Mouse (Mus musculus) MEL (cell line): Measurements from ENCODE around the gene Wdr34. TPM values are rescaled to one million over a fixed set of nuclear protein-coding genes. Genes with fewer than 3 reads are reported as not detected.

Experiments
- DNase-seq: peaks from one replicate; pipeline ENCODE4 v3.0.0; 2011; ENCODE audit warnings: low read depth, low spot score
- H3K27ac ChIP-seq: 2 replicates; pipeline ENCODE4 v1.5.1; 2012; ENCODE audit warnings: low read depth, mild to moderate bottlenecking, control low read depth, low read length, moderate library complexity; ENCODE audit not compliant: control insufficient read depth
- H3K27me3 ChIP-seq, 2 experiments: fragments of 150-350 bp in 1 of 2; sonication (generic) in 1 of 2; 2 replicates each; pipeline ENCODE4 v1.6.1; 2012; ENCODE audit warnings: low read length in 2 of 2, mild to moderate bottlenecking in 2 of 2, improper control_type of control experiment in 1 of 2, moderate library complexity in 1 of 2; ENCODE audit not compliant: insufficient read depth in 2 of 2, control insufficient read depth in 1 of 2
- H3K36me3 ChIP-seq, 2 experiments: 2 replicates each; pipeline ENCODE4 v1.6.1; 2012 to 2014; ENCODE audit warnings: low read length in 2 of 2, improper control_type of control experiment in 1 of 2, inconsistent platforms in 1 of 2, mild to moderate bottlenecking in 1 of 2; ENCODE audit not compliant: insufficient read depth in 2 of 2, control insufficient read depth in 1 of 2
- H3K4me1 ChIP-seq, 2 experiments: fragments of 150-350 bp in 1 of 2; sonication (generic) in 1 of 2; 2 replicates each; pipeline ENCODE4 v1.6.1; 2012; ENCODE audit warnings: low read length in 2 of 2, improper control_type of control experiment in 1 of 2, mild to moderate bottlenecking in 1 of 2; ENCODE audit not compliant: insufficient read depth in 2 of 2, control insufficient read depth in 1 of 2
- H3K4me3 ChIP-seq, 2 experiments: fragments of 150-350 bp in 1 of 2; sonication (generic) in 1 of 2; 2 replicates each; pipeline ENCODE4 v1.5.1; 2012; ENCODE audit warnings: low read depth in 2 of 2, low read length in 2 of 2, mild to moderate bottlenecking in 2 of 2, moderate library complexity in 2 of 2, control low read depth in 1 of 2, improper control_type of control experiment in 1 of 2; ENCODE audit not compliant: control insufficient read depth in 1 of 2, insufficient read depth in 1 of 2
- H3K79me2 ChIP-seq: 2 replicates; pipeline ENCODE4 v1.6.1; 2012; ENCODE audit warnings: mild to moderate bottlenecking, low read length, moderate library complexity; ENCODE audit not compliant: control insufficient read depth, poor library complexity, insufficient read depth
- H3K9ac ChIP-seq: 2 replicates; pipeline ENCODE4 v1.6.1; 2012; ENCODE audit warnings: low read depth, mild to moderate bottlenecking, control low read depth, low read length, moderate library complexity; ENCODE audit not compliant: control insufficient read depth, poor library complexity, severe bottlenecking
- H3K9me3 ChIP-seq: fragments of 150-350 bp; sonication (generic); replicated peaks from 2 replicates; pipeline ENCODE4 v1.6.1; 2012; ENCODE audit warnings: mild to moderate bottlenecking, low read length, improper control_type of control experiment, moderate library complexity; ENCODE audit not compliant: insufficient read depth
- CHD2 ChIP-seq: IDR thresholded peaks from 2 replicates; pipeline ENCODE4 v1.6.1; 2011; ENCODE audit warnings: low read length, improper control_type of control experiment
- E2F4 ChIP-seq: IDR thresholded peaks from 2 replicates; pipeline ENCODE4 v1.6.1; 2011; ENCODE audit warnings: low read depth, low read length, improper control_type of control experiment, borderline replicate concordance
- JUND ChIP-seq: IDR thresholded peaks from 2 replicates; pipeline ENCODE4 v1.6.1; 2011; ENCODE audit warnings: low read depth, mild to moderate bottlenecking, improper control_type of control experiment, low read length
- MAX ChIP-seq: IDR thresholded peaks from 2 replicates; pipeline ENCODE4 v1.6.1; 2011; ENCODE audit warnings: low read length, improper control_type of control experiment
- MXI1 ChIP-seq: IDR thresholded peaks from 2 replicates; pipeline ENCODE4 v1.6.1; 2011; ENCODE audit warnings: mild to moderate bottlenecking, low read depth, low read length, improper control_type of control experiment
- MYC ChIP-seq: IDR thresholded peaks from 2 replicates; pipeline ENCODE4 v1.6.1; 2011; ENCODE audit warnings: low read depth, mild to moderate bottlenecking, low read length, improper control_type of control experiment, moderate library complexity
- NELFE ChIP-seq: IDR thresholded peaks from 2 replicates; pipeline ENCODE4 v1.6.1; 2011; ENCODE audit warnings: low read depth, low read length, improper control_type of control experiment
- RAD21 ChIP-seq: IDR thresholded peaks from 2 replicates; pipeline ENCODE4 v1.6.1; 2011; ENCODE audit warnings: mild to moderate bottlenecking, low read depth, low read length, improper control_type of control experiment
- USF1 ChIP-seq: IDR thresholded peaks from 2 replicates; pipeline ENCODE4 v1.6.1; 2014; ENCODE audit warnings: low read depth, mild to moderate bottlenecking, inconsistent platforms, low read length, improper control_type of control experiment, moderate library complexity
- ZKSCAN1 ChIP-seq: IDR thresholded peaks from 2 replicates; pipeline ENCODE4 v1.6.1; 2012; ENCODE audit warnings: low read depth, mild to moderate bottlenecking, inconsistent platforms, low read length, improper control_type of control experiment, moderate library complexity
- polyA plus RNA-seq, 2 experiments: library from polyadenylated mRNA; stranded (reverse) in 1 of 2; unstranded in 1 of 2; fragments of >175 nt in 1 of 2; fragments of >200 nt in 1 of 2; gene quantifications; 2 replicates each; pipeline versions ENCODE4 v1.2.1 to v1.2.4; 2012; ENCODE audit warnings: low replicate concordance in 2 of 2, low read depth in 1 of 2; ENCODE audit not compliant: insufficient read length in 2 of 2, insufficient read depth in 1 of 2, missing spikeins in 1 of 2
- total RNA-seq: library from RNA; depleted of rRNA; stranded (reverse); fragments of 300-350 nt; gene quantifications from 2 replicates; pipeline ENCODE4 v1.2.3, GENCODE M21; 2012; rRNA removed

The Wdr34 gene
- total and polyA plus RNA-seq, 3 experiments: 49.3 to 78.3 TPM; not detected in 1

DNA sequence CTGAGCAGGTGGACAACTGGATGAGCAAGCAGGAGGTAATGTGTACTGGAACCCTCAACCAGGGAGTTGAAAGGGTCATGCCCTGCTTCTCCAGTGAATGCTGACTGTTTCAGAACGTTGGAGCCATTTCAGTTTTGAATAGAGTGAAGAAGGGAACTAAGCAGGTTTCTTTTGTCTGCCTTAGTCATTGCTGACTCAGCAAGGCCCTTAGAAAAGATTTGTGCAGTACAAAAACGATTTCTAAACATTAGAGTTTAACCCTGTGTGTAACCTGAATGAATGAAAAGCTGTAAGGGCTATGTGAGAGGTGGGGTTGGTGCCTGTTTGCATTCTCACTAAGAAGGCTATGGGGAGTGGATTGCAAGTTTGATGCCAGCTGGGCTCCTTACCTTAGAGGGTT, 56.7 kb downstream of the Wdr34 start:
- H3K9ac ChIP-seq: no peak overlapping the region
- H3K9me3 ChIP-seq: no peaks in the 10 kb centered on the region
- DNase-seq: no peak
- no peaks in the 10 kb centered on the region for H3K79me2 ChIP-seq
- no peak overlapping the region for H3K27ac ChIP-seq
- H3K4me3 ChIP-seq: no peak overlapping the region
- H3K27me3 ChIP-seq: no peaks in the 10 kb centered on the region
- no peaks in the 10 kb centered on the region; a peak in 2 of 4 replicates for H3K36me3 ChIP-seq
- TF ChIP-seq MXI1: no peak
- TF ChIP-seq ZKSCAN1: no peak
- TF ChIP-seq MAX: no peak
- no peak for TF ChIP-seq USF1
- TF ChIP-seq MYC: no peak
- no peak for TF ChIP-seq CHD2
- no peak for TF ChIP-seq E2F4
- no peak for TF ChIP-seq NELFE
- no peak for TF ChIP-seq JUND
- no peak for TF ChIP-seq RAD21
- no peaks in the 10 kb centered on the region for H3K4me1 ChIP-seq

Other genes with a start within 250 kb of the Wdr34 start
- 7.9 and 10.9 TPM in 2 replicates for gene Slc27a4, start 246.2 kb downstream of the Wdr34 start, total RNA-seq
- 10 to 100 TPM in 1 of 2 experiments, not detected in 1; 14.9 TPM for gene Slc27a4, start 246.2 kb downstream of the Wdr34 start, polyA plus RNA-seq
- gene Urm1, start 228.8 kb downstream of the Wdr34 start, total RNA-seq: 76.2 and 90.5 TPM in 2 replicates
- 100 to 1,000 TPM in 1 of 2 experiments, not detected in 1; 131 TPM for gene Urm1, start 228.8 kb downstream of the Wdr34 start, polyA plus RNA-seq
- gene Cercam, start 179.7 kb downstream of the Wdr34 start, total RNA-seq: 7.5 and 8.8 TPM in 2 replicates
- 10 to 100 TPM in 1 of 2 experiments, not detected in 1; 23.4 TPM for gene Cercam, start 179.7 kb downstream of the Wdr34 start, polyA plus RNA-seq
- 49.0 and 49.3 TPM in 2 replicates for gene Odf2, start 159.7 kb downstream of the Wdr34 start, total RNA-seq
- 10 to 100 TPM in 1 of 2 experiments, not detected in 1; 82.8 TPM for gene Odf2, start 159.7 kb downstream of the Wdr34 start, polyA plus RNA-seq
- gene Gle1, start 113.5 kb downstream of the Wdr34 start, total RNA-seq: 41.9 and 46.1 TPM in 2 replicates
- 10 to 100 TPM in 1 of 2 experiments, not detected in 1; 77.0 TPM for gene Gle1, start 113.5 kb downstream of the Wdr34 start, polyA plus RNA-seq
- 26.2 and 31.2 TPM in 2 replicates for gene Sptan1, start 83.3 kb downstream of the Wdr34 start, total RNA-seq
- gene Sptan1, start 83.3 kb downstream of the Wdr34 start, polyA plus RNA-seq: 10 to 100 TPM in 1 of 2 experiments, not detected in 1; 29.5 TPM
- gene Set, start 8.5 kb upstream of the Wdr34 start, total RNA-seq: 580 and 633 TPM in 2 replicates
- 100 to 1,000 TPM; 250 to 973 TPM for gene Set, start 8.5 kb upstream of the Wdr34 start, polyA plus RNA-seq
- 2.0 and 2.9 TPM in 2 replicates for gene Pkn3, start 28.8 kb upstream of the Wdr34 start, total RNA-seq
- 1 to 10 TPM in 1 of 2 experiments, not detected in 1; 5.8 TPM for gene Pkn3, start 28.8 kb upstream of the Wdr34 start, polyA plus RNA-seq
- 22.6 and 25.1 TPM in 2 replicates for gene Zdhhc12, start 44.8 kb upstream of the Wdr34 start, total RNA-seq
- 10 to 100 TPM in 1 of 2 experiments, not detected in 1; 42.1 TPM for gene Zdhhc12, start 44.8 kb upstream of the Wdr34 start, polyA plus RNA-seq
- 3.9 and 4.3 TPM in 2 replicates for gene Zer1, start 75.7 kb upstream of the Wdr34 start, total RNA-seq
- 10 to 100 TPM in 1 of 2 experiments, not detected in 1; 14.0 TPM for gene Zer1, start 75.7 kb upstream of the Wdr34 start, polyA plus RNA-seq
- gene Tbc1d13, start 84.9 kb upstream of the Wdr34 start, total RNA-seq: 49.1 and 62.4 TPM in 2 replicates
- gene Tbc1d13, start 84.9 kb upstream of the Wdr34 start, polyA plus RNA-seq: 10 to 100 TPM in 1 of 2 experiments, not detected in 1; 78.5 TPM
- gene Endog, start 122.6 kb upstream of the Wdr34 start, total RNA-seq: 27.2 and 27.9 TPM in 2 replicates
- gene Endog, start 122.6 kb upstream of the Wdr34 start, polyA plus RNA-seq: 10 to 100 TPM in 1 of 2 experiments, not detected in 1; 19.4 TPM
- gene Spout1, start 129.6 kb upstream of the Wdr34 start, total RNA-seq: 68.0 and 83.6 TPM in 2 replicates
- gene Spout1, start 129.6 kb upstream of the Wdr34 start, polyA plus RNA-seq: 100 to 1,000 TPM; 103 to 220 TPM
- gene Kyat1, start 157.0 kb upstream of the Wdr34 start, total RNA-seq: 9.5 and 10.3 TPM in 2 replicates
- 10 to 100 TPM in 1 of 2 experiments, not detected in 1; 14.9 TPM for gene Kyat1, start 157.0 kb upstream of the Wdr34 start, polyA plus RNA-seq
- gene Lrrc8a, start 188.8 kb upstream of the Wdr34 start, total RNA-seq: 7.2 and 8.3 TPM in 2 replicates
- 1 to 10 TPM in 1 of 2 experiments, not detected in 1; 6.9 TPM for gene Lrrc8a, start 188.8 kb upstream of the Wdr34 start, polyA plus RNA-seq
- 0.10 TPM in 1 of 2 replicates, not detected in the other for gene Gm28035, start 191.7 kb upstream of the Wdr34 start, total RNA-seq
- under 1 TPM in 1 of 2 experiments, not detected in 1; 0.26 TPM for gene Gm28035, start 191.7 kb upstream of the Wdr34 start, polyA plus RNA-seq
- gene Phyhd1, start 217.3 kb upstream of the Wdr34 start, total RNA-seq: 0.19 TPM in 1 of 2 replicates, not detected in the other
- gene Phyhd1, start 217.3 kb upstream of the Wdr34 start, polyA plus RNA-seq: 1 to 10 TPM in 1 of 2 experiments, not detected in 1; 1.6 TPM
- not detected in 2 replicates for gene Gm28038, start 232.2 kb upstream of the Wdr34 start, total RNA-seq
- not detected for gene Gm28038, start 232.2 kb upstream of the Wdr34 start, polyA plus RNA-seq
- 13.7 and 21.7 TPM in 2 replicates for gene Dolk, start 237.5 kb upstream of the Wdr34 start, total RNA-seq
- 10 to 100 TPM in 1 of 2 experiments, not detected in 1; 18.5 TPM for gene Dolk, start 237.5 kb upstream of the Wdr34 start, polyA plus RNA-seq
- gene Nup188, start 237.5 kb upstream of the Wdr34 start, total RNA-seq: 58.6 and 63.2 TPM in 2 replicates
- gene Nup188, start 237.5 kb upstream of the Wdr34 start, polyA plus RNA-seq: 100 to 1,000 TPM in 1 of 2 experiments, not detected in 1; 119 TPM